Mouse (Mus musculus) left cerebral cortex, adult 8-10 months (tissue): ENCODE data around the gene Pax3. TPM values are rescaled to one million over a fixed set of nuclear protein-coding genes. Genes with fewer than 3 reads are reported as not detected.

Source experiments
- DNase-seq, 2 experiments: peaks; one replicate each; pipeline ENCODE4 v3.0.0; 2022; ENCODE audit warnings: low spot score in 2 of 2
- total RNA-seq, 4 experiments: library from RNA; stranded (reverse); gene quantifications; 2 replicates each; pipeline ENCODE4 v1.2.4; 2022

Gene Pax3
- total RNA-seq, 4 experiments from 2014 or later = not detected

DNA sequence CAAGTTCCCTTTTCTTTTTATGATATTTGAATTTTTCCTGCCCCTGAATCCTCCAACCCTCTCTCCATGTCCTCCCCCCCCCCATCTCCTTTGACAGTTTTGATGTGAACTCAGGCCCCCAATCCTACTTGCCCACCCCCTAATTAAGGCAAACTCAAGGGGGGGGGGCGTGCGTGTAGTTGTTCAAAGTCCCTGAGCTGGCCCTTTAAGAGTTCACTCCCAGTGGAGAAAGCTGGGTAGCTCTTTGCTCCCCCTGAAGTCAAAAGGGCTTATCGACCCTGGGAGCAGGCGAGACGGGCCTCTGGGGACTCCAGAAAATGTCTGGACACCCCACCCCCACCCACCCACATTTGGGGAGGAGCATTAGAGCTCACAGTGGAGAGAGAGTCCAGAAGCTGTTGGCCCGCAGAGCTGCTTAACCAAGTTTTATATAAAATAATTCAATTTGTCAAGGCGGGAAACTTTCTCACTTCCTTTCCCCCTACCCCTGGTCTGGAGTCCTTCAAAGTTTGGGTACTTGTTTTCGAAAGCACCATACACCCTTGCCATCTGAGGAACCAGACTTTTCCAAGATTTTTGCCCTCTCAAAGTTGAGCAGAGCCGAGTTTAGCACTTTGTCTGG is 1.5 kb upstream of the Pax3 start:
- DNase-seq = no peak

DNA sequence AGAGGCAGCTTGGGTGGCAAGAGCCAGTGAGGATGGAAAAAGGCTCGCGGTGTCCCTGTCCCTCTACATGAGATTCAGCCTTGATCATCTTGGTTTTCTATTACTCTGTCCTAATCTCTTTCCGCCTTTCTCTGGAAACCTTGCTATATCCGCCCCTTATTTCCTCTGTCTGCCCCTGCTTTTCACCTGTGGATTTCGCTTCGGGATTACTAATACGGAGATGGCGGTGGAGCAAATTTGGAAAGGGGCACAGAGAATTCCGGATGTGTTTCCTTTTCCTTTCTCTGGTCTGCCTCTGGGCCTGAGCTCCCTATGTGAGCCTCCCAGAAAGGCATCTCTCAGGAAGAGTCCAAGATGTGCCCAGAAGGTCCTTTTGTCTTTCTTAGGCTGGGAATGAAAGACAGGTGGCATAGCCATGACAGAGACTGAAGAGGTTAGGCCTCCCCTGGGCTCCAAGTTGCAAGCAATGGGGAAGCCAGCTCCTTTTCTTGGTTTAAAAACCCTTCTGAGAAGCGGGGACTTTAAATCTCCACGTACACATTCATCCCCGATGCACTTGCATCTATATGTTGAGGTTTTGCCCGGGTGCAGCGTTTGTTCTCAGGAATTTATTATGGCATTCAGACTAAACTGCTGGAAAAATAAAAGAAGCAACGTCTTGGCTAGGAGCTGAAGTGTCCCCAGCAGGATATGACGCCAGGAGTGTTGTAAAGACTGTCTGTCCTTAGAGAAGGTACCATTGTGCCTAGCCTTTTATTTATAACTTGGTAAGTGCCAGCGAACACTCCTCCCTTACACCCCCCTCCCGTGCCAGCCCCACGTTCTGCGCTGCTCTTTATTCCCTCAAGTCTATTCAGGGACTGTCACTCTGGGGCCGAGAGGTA is 659 bp upstream of the Pax3 start:
- no peak for DNase-seq

DNA sequence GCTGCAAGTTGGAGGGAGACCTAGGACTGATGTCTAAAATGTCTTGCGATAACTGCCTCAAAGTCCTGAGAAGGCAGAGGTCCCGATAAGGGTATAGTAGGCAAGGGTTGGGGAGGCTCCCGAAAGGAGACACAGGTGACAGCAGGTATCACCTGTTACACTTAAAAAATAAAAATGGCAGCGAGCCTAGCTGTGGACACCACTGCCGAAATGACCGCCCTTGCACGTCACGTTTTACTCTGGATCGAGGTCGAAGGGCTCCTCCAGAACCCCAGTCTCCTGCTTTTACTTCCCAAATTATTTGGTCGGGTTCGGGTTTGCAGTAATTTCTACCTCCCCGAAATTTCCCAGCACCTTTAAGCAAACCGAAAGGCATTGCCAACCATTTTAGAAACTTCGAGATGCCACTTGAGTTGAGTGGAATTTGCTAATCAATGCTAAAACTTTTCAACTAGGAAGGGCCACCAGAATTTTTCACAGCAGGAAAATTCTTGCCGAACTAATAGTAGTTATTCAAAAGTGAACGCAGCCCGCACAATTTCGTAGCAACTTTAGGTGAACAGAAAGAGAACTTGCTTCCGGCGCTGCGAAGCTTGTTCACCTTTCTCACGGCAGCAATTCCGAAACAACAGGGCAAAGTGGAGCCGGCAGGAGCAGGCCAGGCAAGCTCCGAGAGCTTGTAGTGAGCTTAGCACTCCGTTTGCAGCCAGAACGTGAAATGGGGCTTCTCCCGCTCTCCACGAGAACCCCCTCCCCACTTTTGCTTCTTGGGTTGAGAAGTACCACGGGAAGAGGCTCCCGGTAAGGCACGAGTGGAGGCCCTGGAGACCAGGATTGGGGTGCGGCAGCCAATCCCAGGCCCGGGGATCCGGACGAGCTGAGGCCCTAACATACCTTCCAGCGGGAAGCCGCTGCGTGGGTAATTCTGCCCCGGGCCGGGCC is 892 bp downstream of the Pax3 start:
- DNase-seq = no peak

DNA sequence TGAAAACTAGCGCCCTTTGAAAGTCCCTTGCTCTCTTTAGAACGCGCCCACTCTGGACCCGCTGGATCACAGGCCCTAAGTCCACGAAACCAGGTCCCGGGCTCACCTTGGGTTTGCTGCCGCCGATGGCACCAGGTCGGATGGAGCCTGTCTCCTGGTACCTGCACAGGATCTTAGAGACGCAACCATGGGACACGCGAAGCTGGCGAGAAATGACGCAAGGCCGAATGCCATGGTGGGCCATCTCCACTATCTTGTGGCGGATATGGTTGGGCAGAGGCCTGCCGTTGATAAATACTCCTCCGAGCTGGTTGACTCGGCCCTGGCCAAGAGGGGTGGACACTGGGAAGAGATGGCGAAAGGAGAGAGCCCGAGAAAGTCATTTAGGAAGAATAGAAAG is 1.8 kb downstream of the Pax3 start:
- no peak for DNase-seq

DNA sequence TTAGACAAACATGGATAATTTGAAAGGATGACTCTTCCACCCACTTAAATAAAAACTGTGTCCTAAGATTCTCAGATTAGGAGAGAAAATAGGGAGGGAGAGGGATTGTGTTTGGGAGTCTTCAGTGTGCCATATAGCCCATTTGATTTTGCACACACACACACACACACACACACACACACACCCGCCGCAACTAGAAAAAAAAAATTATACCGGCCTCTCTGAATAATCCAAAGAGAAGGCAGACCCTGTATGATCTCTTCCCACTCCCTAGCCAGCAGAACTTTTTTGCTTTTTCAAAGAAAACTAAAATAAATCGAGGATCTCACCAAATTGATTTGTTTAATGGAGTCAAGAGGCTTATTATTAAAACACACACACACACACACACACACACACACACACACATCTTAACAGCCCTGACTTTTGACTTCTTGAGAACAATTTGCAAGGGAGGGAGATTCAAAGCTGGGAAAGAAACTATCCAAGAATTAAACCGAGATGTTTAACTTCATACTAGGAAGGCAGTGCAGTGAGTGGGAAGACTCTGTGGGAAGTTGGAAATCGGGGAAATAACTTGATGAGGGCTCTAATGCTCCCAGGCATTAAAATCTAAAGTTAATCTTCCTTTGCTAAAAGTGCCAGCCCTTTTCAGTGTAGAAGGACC is 2.4 kb downstream of the Pax3 start:
- DNase-seq = no peak

DNA sequence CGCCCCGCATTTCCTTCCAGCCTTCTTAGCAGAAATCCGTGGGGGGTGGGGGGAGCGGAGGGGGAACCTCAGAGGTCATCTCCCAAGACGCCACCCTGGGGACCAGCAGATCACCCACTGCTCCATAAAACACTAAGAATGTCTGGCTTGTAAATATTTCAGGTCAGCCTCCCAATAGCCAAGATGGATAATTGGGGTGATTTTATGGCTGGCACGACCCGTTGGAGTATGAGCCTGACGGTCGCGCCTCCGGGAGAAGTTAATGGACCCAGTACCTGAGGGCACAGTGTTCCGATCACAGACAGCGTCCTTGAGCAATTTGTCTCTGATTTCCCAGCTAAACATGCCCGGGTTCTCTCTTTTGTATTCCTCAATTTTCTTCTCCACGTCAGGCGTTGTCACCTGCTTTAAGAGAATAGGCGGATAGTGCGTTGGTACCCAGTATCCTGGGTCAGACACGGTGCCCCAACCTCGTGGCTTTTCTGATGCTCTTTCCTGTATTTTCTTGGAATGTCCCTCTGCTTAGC is 3.4 kb downstream of the Pax3 start:
- DNase-seq = no peak

DNA sequence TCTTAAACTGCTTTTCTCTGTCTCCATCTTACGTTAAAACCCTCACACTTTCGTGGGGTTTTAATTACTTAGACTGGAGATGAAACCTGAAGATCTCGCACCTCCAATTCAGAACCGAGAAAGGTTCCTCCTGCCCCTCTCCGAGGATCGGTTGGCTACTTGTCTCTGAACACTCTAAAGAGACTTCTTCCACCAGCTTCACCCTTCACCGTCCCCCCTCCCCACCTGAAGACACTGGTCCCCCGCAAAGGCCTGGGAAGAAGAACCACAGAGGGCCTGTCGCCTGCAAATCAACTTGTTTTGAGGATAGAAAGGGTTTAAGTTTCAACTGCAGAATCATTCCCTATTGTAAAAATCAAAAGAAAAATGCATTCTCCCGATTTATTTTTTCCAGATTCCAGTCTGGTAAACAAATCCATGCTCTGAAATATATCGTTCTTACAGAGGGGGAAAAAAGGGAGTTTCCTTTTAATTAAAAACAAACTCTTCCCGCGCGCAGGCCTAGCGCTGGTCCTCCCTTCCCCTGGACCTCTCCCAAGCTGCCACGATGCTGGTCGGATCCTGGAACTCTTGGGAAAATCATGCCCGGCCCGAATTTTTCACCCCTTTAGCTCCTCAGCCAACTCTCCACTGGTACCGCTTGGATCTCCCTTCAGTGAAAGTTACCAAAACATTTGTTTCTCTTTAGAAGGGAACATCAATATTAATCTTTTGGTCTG is 4.0 kb downstream of the Pax3 start:
- DNase-seq = no peak

DNA sequence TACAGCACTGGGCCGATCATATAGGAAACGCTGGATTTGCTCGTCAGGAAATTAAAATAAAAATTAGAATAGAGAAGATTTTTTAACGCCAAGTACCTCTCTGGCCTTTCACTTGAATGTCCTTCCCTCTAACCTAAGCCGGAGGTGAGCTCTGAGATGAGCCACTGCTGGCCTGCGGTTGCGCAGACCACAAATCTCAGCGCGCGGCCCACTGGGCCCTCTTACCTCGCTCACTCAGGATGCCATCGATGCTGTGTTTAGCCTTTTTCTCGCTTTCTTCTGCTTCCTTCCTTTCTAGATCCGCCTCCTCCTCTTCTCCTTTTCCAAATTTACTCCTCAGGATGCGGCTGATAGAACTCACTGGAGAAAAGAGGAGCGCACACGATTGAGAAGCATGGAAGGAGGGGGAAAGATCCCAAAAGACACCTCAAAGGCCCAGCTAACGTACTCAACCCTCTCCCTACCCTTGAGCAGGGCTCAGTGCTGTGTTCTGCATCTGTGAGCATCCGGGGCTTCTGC is 4.7 kb downstream of the Pax3 start:
- DNase-seq = no peak

DNA sequence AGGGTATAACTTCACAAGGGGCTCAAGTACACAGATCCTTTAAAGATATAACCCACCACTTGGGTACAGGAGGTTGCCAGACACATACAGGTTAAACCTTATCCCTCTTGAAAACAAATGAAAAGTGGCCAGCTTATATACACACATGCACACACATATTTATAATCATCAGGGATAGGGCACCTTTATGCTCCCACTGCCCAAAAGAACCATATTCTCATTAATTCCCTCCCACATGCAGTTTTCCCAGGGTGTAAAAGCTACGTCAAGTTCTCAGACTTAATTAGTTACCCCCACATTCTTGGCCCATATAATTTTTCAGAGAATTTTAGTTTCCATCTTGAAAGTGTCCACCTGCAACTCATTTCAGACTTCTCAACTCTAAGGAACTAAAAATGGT is 5.2 kb downstream of the Pax3 start:
- DNase-seq = no peak

DNA sequence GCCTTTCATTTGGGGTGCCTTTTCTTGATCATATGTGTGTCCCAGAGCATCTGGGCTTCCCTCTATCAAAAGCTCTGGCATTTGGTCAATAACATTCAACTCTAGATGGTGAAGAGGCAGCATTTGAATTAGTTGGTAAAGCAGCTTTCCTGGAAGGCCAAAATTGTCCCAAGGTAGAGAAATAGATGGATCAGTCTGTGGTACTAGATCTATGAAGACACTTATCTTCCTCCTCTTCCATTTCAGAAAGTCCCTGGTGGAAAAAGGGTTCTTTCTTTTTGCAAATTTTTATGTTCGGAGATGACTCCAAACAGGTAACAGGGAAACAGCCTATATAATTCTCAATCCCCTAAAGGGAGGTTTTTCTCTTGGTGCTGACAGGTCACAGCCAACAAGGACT is 5.6 kb downstream of the Pax3 start:
- DNase-seq = no peak

DNA sequence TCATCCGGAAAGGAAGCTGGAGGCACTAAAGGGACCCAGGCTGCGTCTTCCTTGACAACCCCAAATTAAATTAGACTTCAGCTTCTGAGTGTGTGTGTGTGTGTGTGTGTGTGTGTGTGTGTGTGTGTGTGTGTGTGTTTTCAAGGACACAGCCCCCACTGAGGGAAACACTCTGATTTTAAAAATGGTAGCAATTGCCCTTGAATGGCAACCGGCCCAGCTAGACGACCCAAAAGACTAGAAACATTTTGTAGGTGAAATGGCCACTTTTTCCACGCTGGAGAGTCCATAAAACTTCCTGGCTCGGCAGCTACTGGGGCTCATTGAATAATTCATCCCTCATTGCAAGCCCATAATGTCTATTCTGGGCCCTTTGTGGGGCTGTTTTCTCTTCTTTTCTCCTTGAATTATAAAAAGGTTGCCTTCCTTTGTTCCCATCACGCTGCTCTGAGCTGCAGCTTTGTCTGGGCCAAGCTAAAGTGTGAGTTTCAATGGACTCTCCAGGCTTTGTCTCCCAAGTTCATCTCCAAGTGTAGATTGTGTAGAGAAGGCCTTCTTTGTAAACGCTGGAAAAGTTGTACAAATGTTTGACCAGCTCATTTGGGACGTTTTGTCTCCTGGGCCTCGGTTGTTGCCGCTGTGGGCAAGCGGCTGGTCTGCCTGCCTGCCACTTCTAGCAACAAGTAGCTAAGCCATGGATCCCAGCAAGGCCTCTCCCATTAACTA is 6.4 kb downstream of the Pax3 start:
- no peak for DNase-seq

DNA sequence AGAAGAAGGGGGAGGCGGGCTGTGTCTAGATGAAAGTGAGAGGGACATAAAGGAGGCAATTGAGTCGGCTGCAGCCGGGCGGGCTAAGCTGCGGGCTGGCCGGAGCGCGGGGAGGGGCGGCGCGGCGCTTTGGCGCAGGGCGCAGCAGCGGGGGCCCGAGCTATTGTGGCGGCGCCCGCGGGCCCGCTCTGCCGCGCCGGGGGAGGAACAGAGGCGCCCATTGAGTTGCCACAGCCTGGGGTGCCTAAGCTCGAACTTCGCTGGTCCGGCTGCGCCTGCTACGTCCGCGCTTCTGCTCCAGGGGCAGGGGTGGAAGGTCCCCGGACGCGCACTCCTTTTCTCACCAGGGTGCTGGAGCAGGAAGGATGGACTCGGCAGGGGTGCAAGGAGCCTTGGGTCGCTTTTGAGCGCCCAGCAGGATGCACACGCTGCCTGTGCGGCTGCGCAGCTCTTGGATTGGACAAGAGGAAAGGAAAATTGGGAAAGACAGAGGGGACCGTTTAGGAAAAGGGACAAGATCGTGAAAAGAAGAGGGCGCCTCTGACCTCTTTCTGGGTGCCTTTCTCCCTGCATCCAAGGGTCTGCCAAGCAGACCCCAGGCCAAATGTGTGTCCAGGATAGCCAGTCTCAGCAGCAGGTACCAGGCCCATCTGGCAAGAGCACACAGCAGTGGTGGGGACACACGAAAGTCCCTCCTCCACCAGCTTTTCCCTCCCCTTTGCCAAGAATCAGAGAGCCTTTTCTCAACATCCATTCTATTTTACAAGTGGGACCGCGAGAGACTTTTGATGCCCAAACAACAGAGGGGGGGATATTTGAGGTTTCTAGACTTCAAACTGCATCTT is 7.2 kb downstream of the Pax3 start:
- no peak for DNase-seq

DNA sequence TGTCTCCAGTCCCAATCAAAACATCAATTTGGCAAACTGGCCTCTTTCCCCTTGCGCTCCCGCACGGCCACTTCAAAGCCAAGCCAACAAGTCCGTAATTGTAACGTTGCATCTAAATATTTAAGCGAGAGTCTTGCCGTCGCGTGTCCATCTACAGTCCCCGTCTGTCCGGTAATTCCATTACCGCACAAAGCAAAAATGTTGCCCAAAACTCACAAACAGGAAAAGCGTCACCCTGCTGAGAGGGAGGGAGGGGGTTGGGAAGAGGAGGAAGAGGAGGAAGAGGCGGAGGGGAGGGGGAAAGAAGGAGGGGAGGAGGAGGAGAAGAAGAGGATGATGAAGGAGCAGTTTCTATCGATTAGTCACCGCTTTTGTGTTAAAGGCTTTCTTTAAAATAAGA is 7.9 kb downstream of the Pax3 start:
- no peak for DNase-seq

DNA sequence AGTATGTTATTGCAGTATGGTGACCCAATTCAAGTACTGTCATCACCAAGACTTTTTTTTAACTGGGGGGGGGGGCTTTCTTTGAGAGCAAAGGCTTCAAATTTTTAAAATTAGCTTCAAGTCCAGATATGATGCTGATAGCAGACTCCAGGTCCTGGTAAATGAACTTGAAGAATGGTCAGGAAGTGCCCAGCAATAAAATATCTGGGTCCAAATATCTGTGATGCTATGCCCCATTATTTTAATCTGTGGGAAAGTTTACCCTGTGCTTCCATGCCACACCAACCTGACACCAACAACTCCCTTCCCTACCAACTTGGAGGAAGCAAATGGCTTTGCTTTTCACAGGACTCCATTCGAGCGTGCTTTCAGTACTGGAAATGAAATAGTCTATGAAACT is 8.6 kb downstream of the Pax3 start:
- DNase-seq = no peak

DNA sequence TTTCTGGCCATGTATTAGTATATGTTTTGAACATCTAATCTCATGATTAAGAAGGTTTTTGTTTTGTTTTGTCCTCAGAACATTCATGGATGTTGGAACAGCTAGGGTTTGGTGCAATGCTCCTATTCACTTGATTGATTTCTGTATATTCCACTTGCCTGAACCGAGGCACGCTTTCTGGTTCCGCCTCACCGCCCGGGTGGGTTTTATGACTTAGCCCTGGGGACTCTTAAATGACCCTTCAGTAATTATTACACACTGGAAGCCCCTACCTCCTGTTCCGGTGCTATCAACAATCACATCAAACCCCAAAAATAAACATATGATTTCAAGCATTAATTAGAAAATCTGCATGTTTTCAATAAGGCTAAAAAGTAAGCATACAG is 9.2 kb downstream of the Pax3 start:
- DNase-seq = no peak

DNA sequence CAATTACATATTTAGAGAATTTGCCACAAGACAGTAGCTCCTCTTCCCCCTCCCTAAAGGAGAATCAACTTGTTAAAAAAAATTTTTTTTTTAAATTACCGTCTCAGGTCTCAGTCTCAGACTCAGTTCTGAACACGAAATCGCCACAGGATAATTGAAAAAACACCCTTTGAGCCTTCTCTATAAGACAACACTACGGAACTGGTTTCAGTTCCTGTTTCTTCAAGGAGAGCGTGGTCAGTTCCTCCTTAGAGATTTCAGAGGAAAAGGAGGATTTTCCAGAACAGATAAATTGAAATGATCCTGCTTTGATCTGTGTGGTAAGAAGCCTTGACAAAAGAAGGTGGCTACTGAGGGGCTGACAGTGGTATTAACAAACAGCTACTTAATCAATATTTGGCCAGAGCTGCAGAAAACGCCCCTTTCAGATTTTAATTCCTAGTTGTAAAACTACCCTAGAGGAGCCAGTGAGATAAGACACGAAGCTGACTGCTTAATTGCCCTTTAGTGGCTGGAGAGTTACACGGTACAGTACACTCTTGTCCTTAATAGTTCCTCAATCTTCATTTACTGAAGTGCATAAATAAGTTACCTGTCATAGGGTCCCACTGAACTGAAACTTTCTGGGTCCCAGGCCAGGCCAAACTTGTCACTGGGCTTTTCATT is 9.7 kb downstream of the Pax3 start:
- no peak for DNase-seq

DNA sequence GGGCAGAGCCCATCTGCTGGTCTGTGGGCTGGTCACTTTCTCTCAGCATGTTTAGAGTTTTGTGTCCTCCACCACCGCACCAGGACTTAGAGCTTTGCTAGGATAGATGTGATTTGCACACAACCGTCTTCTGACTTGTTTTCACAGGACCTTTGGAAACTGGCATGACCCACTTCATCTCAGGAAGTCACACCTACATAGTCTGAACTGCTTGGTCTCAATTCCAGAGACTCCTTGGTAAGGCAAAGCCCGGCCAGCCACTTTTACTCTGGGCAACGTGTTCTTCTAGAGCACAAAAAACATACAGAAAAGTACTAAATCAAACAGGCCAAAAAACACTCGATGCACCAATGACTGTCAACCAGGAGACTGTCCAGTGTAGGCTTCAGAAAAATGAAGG is 14.0 kb downstream of the Pax3 start:
- no peak for DNase-seq

DNA sequence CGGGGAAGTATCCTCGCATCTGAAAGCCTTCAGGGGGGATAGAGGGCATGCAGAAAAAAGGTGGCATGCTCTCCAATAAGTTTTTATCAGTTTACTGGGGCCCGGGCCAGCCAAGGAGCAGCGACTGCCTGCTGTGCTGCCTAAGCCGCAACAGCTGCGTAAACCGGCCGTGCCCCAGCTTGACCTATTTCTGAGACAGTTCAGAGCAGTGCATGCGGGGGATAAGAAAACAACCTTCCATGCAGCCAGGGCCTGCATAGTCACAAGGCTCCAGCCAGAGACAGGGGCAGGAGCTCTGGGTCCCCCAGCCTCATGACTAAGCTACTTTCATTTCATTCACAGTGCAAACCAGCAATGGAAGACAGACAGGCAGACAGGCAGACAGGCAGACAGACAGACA is 15.1 kb downstream of the Pax3 start:
- no peak for DNase-seq
